Mouse (Mus musculus) myocyte (in vitro differentiated cells): ENCODE data around the gene 1700031F05Rik. TPM values are rescaled to one million over a fixed set of nuclear protein-coding genes. Genes with fewer than 3 reads are reported as not detected.
"Not testable (repeated sequence)": the region's sequence is repeated elsewhere in the genome, so short reads cannot be mapped to it uniquely, and the experiment has no call there.

ENCODE experiments used
- H3K27me3 ChIP-seq: one replicate; pipeline ENCODE4 v1.6.1; 2011; ENCODE audit not compliant: control insufficient read depth, insufficient read depth, insufficient read length
- H3K36me3 ChIP-seq: one replicate; pipeline ENCODE4 v1.6.1; 2011; ENCODE audit not compliant: control insufficient read depth, insufficient read depth
- H3K4me2 ChIP-seq: one replicate; pipeline ENCODE4 v1.6.1; 2011; ENCODE audit warnings: low read depth, control low read depth
- H3K4me3 ChIP-seq: one replicate; pipeline ENCODE4 v1.5.1; 2011; ENCODE audit warnings: mild to moderate bottlenecking, control low read depth, moderate library complexity
- H3K79me2 ChIP-seq: one replicate; pipeline ENCODE4 v1.6.1; 2011; ENCODE audit not compliant: control insufficient read depth, insufficient read depth
- H3ac ChIP-seq: one replicate; pipeline ENCODE4 v1.6.1; 2011; ENCODE audit not compliant: control insufficient read depth, insufficient read length
- CEBPB ChIP-seq: IDR thresholded peaks from 2 replicates; pipeline ENCODE4 v1.6.1; 2011; ENCODE audit warnings: mild to moderate bottlenecking, moderate library complexity; ENCODE audit not compliant: poor library complexity, insufficient read depth, severe bottlenecking
- E2F4 ChIP-seq: IDR thresholded peaks from one replicate; pipeline ENCODE4 v1.6.1; 2011; ENCODE audit warnings: mild to moderate bottlenecking, control low read depth, moderate library complexity; ENCODE audit not compliant: insufficient read depth
- MAX ChIP-seq: IDR thresholded peaks from one replicate; pipeline ENCODE4 v1.6.1; 2011; ENCODE audit warnings: low read depth, mild to moderate bottlenecking, control low read depth
- MYOD1 ChIP-seq, 3 experiments: IDR thresholded peaks; one replicate each; pipeline ENCODE4 v1.6.1; 2011; ENCODE audit warnings: control low read depth in 2 of 3, low read depth in 2 of 3, mild to moderate bottlenecking in 2 of 3, moderate library complexity in 1 of 3; ENCODE audit not compliant: insufficient read length in 2 of 3, control insufficient read depth in 1 of 3
- MYOG ChIP-seq, 3 experiments: IDR thresholded peaks; one replicate each; pipeline ENCODE4 v1.6.1; 2011; ENCODE audit warnings: control low read depth in 2 of 3, low read depth in 2 of 3, mild to moderate bottlenecking in 2 of 3; ENCODE audit not compliant: insufficient read length in 2 of 3, control insufficient read depth in 1 of 3, insufficient read depth in 1 of 3
- POLR2A ChIP-seq: IDR thresholded peaks from one replicate; pipeline ENCODE4 v1.6.1; 2011; ENCODE audit warnings: low read depth, mild to moderate bottlenecking, control low read depth, moderate library complexity; ENCODE audit not compliant: insufficient read length
- POLR2AphosphoS2 ChIP-seq: IDR thresholded peaks from one replicate; pipeline ENCODE4 v1.6.1; 2011; ENCODE audit warnings: low read depth, control low read depth; ENCODE audit not compliant: insufficient read length
- REST ChIP-seq: IDR thresholded peaks from one replicate; pipeline ENCODE4 v1.6.1; 2011; ENCODE audit warnings: mild to moderate bottlenecking, control low read depth, moderate library complexity; ENCODE audit not compliant: insufficient read depth, insufficient read length
- SRF ChIP-seq: IDR thresholded peaks from one replicate; pipeline ENCODE4 v1.6.1; 2011; ENCODE audit warnings: low read depth; ENCODE audit not compliant: control insufficient read depth, insufficient read length
- TCF12 ChIP-seq: IDR thresholded peaks from one replicate; pipeline ENCODE4 v1.6.1; 2011; ENCODE audit warnings: mild to moderate bottlenecking, control low read depth; ENCODE audit not compliant: poor library complexity, insufficient read depth, severe bottlenecking
- TCF3 ChIP-seq: IDR thresholded peaks from one replicate; pipeline ENCODE4 v1.6.1; 2011; ENCODE audit warnings: low read depth, control low read depth; ENCODE audit not compliant: insufficient read length
- USF1 ChIP-seq: IDR thresholded peaks from one replicate; pipeline ENCODE4 v1.6.1; 2011; ENCODE audit warnings: low read depth, mild to moderate bottlenecking, control low read depth, moderate library complexity
- polyA plus RNA-seq: library from polyadenylated mRNA; unstranded; fragments of >200 nt; fragmentation: generic; extraction: Trizol; gene quantifications from one replicate; pipeline ENCODE4 v1.2.1, GENCODE M21; 2012; ENCODE audit warnings: missing spikeins

1700031F05Rik gene
- not detected for polyA plus RNA-seq

DNA sequence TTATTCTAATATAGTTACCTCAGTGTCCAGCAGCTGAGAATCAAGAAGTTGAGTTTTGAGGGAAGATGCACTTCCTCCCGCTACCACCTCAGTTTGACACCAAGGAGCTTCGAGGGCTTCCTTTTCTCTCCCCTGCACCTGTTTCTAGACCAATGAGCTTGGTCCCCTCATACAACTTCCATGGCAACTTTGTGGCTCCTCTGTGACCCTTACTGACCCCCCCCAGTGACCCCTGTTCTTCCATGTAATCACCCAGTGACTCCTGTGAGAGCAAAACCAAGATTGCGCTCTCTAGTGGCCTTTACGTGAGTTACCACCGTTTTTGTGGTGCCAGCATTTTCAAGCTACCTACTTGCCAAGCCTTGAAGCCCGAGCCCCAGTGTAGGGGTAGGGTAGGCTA lies at the start of gene 1700031F05Rik:
TSS of gene 1700031F05Rik (minus strand) at position 101 of the 400 bp plus-strand sequence.
- no peaks in the 10 kb centered on the region for H3K36me3 ChIP-seq
- no peak for TF ChIP-seq MYOG (IDR thresholded peaks at IDR 0.05; ENCODE audit: control insufficient read depth in 1 of 3, insufficient read depth in 1 of 3, insufficient read length in 2 of 3, low read depth in 2 of 3)
- no peak for TF ChIP-seq MAX
- no peak for TF ChIP-seq USF1
- TF ChIP-seq E2F4 = no peak
- TF ChIP-seq TCF12 = no peak
- TF ChIP-seq REST = no peak
- TF ChIP-seq POLR2AphosphoS2 = no peak
- TF ChIP-seq TCF3 = no peak
- no peak for TF ChIP-seq SRF
- TF ChIP-seq POLR2A = no peak
- TF ChIP-seq CEBPB = no peak
- TF ChIP-seq MYOD1 (IDR thresholded peaks at IDR 0.05; ENCODE audit: control insufficient read depth in 1 of 3, insufficient read length in 2 of 3, low read depth in 2 of 3) = no peak

GRCm38 (mm10) chrX:102914823-102915222 lies 47.1 kb upstream of the 1700031F05Rik start:
- not testable (repeated sequence) for H3K79me2 ChIP-seq, H3K4me3 ChIP-seq, H3K27me3 ChIP-seq

More for the DNA sequence above, at the start of gene 1700031F05Rik:
- no peaks in the 10 kb centered on the region for H3K27me3 ChIP-seq
- no peak within 1 kb of the TSS for H3ac ChIP-seq
- H3K4me2 ChIP-seq = no peak within 1 kb of the TSS
- H3K4me3 ChIP-seq = no peak within 1 kb of the TSS
- H3K79me2 ChIP-seq = no peaks in the 10 kb centered on the region

DNA sequence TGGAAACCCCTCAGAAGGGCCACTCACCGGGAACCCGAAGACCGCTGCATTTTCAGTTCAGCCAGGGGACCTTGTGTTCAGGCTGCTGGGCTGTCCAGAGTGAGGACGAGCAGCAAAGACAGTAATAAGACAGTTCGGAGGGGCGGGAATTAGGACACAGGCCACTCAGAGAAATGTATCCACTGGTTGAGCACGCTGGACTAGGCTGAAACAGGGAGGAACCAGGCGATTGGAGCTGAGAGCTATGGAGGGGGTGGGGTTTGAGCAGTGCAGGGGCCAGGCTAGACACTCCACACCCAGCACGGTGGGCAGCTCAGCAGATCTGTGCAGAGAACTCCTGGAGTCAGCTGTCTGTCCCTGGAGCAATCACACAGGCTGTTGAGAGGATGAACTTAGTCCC lies 40.8 kb upstream of the 1700031F05Rik start, which contains the start of the genes Dmrtc1a and 1700011M02Rik:
TSS of gene Dmrtc1a (minus strand) at position 101 of the 400 bp plus-strand sequence.
TSS of gene 1700011M02Rik (plus strand) at position 319 of the 400 bp plus-strand sequence.
- not testable (repeated sequence) for H3K4me3 ChIP-seq, H3K27me3 ChIP-seq, H3K4me2 ChIP-seq, H3K36me3 ChIP-seq, H3K79me2 ChIP-seq, H3ac ChIP-seq

More at GRCm38 (mm10) chrX:102914823-102915222, 47.1 kb upstream of the 1700031F05Rik start:
- not testable (repeated sequence) for H3K4me2 ChIP-seq, H3ac ChIP-seq, H3K36me3 ChIP-seq

DNA sequence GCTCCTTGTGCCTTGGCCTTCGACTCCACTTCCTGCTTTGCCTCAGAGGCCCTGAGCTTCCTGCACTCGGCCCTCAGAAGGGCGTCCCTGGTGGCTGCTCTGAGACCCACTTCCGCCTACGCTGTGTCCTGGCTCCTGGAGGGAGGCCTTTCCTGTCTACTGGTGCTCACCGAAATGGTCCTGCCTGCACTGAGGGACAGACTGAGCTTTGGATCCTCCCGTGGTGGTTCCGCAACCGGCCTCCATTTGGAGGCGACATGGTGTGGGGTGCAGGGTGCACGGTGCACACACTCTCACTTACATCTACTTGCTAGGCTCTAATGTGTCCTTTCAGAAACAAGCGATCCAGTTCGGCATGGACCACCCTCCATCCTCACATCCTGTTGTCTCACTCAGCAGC lies 13.3 kb downstream of the 1700031F05Rik start, which contains the start of gene Dmrtc1c2:
TSS of gene Dmrtc1c2 (minus strand) at position 101 of the 400 bp plus-strand sequence.
- not testable (repeated sequence) for H3K4me2 ChIP-seq, H3K27me3 ChIP-seq, H3K79me2 ChIP-seq, H3K4me3 ChIP-seq, H3K36me3 ChIP-seq, H3ac ChIP-seq

- Histone ChIP-seq H3K4me3 (no peak overlapping the region), H3K36me3 (no peaks in the 10 kb centered on the region), H3K27me3 (no peaks in the 10 kb centered on the region), H3K79me2 (no peaks in the 10 kb centered on the region), H3K4me2 (no peak overlapping the region), H3ac (no peak overlapping the region)
- TF ChIP-seq MYOD1 (IDR thresholded peaks at IDR 0.05; ENCODE audit: control insufficient read depth in 1 of 3, insufficient read length in 2 of 3, low read depth in 2 of 3) (no peak), MYOG (IDR thresholded peaks at IDR 0.05; ENCODE audit: control insufficient read depth in 1 of 3, insufficient read depth in 1 of 3, insufficient read length in 2 of 3, low read depth in 2 of 3) (no peak), CEBPB (no peak), MAX (no peak), E2F4 (no peak), TCF12 (no peak), POLR2AphosphoS2 (no peak), TCF3 (no peak), REST (no peak), USF1 (no peak), SRF (no peak), POLR2A (no peak)
Observed at GRCm38 (mm10) chrX:102812311-102812710, 55.5 kb downstream of the 1700031F05Rik start.

Other genes starting within 250 kb of the 1700031F05Rik start
- gene Phka1, start 223.7 kb downstream of the 1700031F05Rik start, polyA plus RNA-seq = 8.7 TPM
- not detected for gene Gm3880, start 181.0 kb downstream of the 1700031F05Rik start, polyA plus RNA-seq
- gene Gm9112, start 160.3 kb downstream of the 1700031F05Rik start, polyA plus RNA-seq = not detected
- gene Dmrtc1b, start 160.1 kb downstream of the 1700031F05Rik start, polyA plus RNA-seq = not detected
- not detected for gene Dmrtc1c1, start 65.0 kb downstream of the 1700031F05Rik start, polyA plus RNA-seq
- gene Dmrtc1c2, start 13.4 kb downstream of the 1700031F05Rik start, polyA plus RNA-seq = not detected
- gene Dmrtc1a, start 40.7 kb upstream of the 1700031F05Rik start, polyA plus RNA-seq = not detected
- gene 1700011M02Rik, start 40.9 kb upstream of the 1700031F05Rik start, polyA plus RNA-seq = not detected
- gene 1700018G05Rik, start 60.4 kb upstream of the 1700031F05Rik start, polyA plus RNA-seq = not detected